ENCODE assay signal across 13 mouse cellular contexts in the genomic region with DNA sequence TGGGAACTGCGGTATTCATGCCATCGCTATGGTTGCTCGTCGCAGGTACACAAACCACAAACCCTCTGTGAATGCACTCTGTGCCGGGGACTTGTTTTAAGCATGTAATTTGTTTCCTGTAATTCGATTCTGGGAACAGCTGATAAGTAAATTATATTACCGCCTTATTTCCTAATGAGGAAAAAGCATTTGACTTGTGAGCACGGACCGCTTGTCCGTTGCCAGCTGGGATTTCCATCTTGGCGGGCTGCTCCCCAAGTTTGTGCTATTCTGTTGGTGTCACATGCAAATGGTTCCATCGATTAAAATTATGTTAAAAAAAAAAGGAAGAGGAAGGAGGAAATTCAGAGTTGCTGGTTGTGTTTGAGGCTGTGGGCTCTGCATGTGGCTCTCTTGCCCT.
"Had no signal": no experiment of that assay in that cellular context is flagged by ENCODE, and none has a peak within 500 bp of the region (broad histone marks: within the 10 kb centered on the region; RNA-seq: fewer than 3 reads in every experiment).

No protein-coding gene starts in this region.

- H3K36me3 ChIP-seq: limb, embryonic 12.5 days; liver, embryonic 13.5 days; lung, embryonic 15.5 days; midbrain, embryonic 12.5 days; neural tube, embryonic 13.5 days had no signal

- H3K9ac ChIP-seq: limb, embryonic 12.5 days; liver, embryonic 13.5 days; liver, postnatal 0 days; lung, embryonic 15.5 days; midbrain, embryonic 12.5 days; neural tube, embryonic 13.5 days had no signal

- H3K27me3 ChIP-seq: liver, embryonic 13.5 days; lung, embryonic 15.5 days; midbrain, embryonic 12.5 days; neural tube, embryonic 13.5 days had no signal

- H3K27ac ChIP-seq: limb, embryonic 12.5 days; liver, embryonic 13.5 days; lung, embryonic 15.5 days; midbrain, embryonic 12.5 days; neural tube, embryonic 13.5 days had no signal

- H3K9me3 ChIP-seq: limb, embryonic 12.5 days; liver, embryonic 13.5 days; lung, embryonic 15.5 days; midbrain, embryonic 12.5 days; neural tube, embryonic 13.5 days had no signal

- H3K4me2 ChIP-seq: limb, embryonic 12.5 days; liver, embryonic 13.5 days; lung, embryonic 15.5 days; midbrain, embryonic 12.5 days; neural tube, embryonic 13.5 days had no signal

- H3K4me3 ChIP-seq: limb, embryonic 12.5 days; liver, embryonic 13.5 days; lung, embryonic 15.5 days; midbrain, embryonic 12.5 days; neural tube, embryonic 13.5 days had no signal

- DNase-seq: kidney, postnatal 25 days; layer of hippocampus, adult 9-11 months; layer of hippocampus, postnatal 36 days; liver; liver, embryonic 13.5 days; liver, postnatal 0 days; right cerebral cortex, postnatal 14 days; thymus, postnatal 36 days had no signal

- ATAC-seq: liver, postnatal 0 days; midbrain, embryonic 16.5 days had no signal

- H3K4me1 ChIP-seq: liver, embryonic 13.5 days; lung, embryonic 15.5 days; midbrain, embryonic 12.5 days had no signal
